Comparison of ENCODE assay signal across 9 mouse cellular contexts in the genomic region with DNA sequence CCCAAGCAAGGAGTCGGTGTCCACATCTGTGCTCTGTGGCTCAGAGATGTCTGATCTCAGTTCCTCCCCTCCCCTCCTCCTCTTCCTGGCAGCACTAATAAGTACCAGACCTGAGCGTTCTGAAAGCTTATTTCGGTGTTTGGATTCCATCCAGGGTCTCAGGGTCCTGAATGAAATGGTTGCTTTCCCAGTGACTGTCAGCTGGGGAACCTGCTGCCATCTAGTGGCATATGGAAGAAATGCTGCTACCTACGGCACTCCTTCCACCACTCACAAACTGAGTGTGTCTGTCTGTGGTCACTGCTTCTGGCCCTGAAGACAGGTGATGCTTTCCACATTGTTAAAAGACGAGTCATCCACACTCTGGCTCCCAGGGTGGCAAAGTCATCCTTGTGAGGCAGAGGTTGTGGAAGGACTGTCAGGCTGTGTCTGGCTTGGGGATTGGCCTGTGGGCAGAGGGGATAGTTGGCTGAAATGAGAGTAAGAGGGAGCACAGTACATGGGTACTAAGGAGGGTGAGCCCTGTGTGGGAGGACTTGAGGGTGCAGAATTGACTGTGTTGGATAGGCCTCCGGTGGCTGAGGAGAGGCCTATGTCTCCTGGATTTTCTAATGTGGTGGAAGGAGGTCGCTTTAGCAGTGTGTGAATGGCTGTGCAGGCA. TPM values are rescaled to one million over a fixed set of nuclear protein-coding genes. Genes with fewer than 3 reads are reported as not detected.
DNase-seq lines count a peak whose midpoint lies in the region; ATAC-seq and TF ChIP-seq lines count a peak whose summit lies in the region.
"Had no signal": no experiment of that assay in that cellular context is flagged by ENCODE, and none has a peak within 500 bp of the region (broad histone marks: within the 10 kb centered on the region; RNA-seq: fewer than 3 reads in every experiment).

No protein-coding gene starts in this region.

- peak overlapping the region; percentile 6; the same call in 1 of the 2 replicates for H3K9ac ChIP-seq in embryonic facial prominence, embryonic 13.5 days
- 0 out of 2 replicates have a peak overlapping the region, but pooled peaks have one; percentile 13 for H3K9ac ChIP-seq in heart, embryonic 11.5 days (ENCODE audit: low read depth, low read length)
- H3K9ac ChIP-seq in liver, postnatal 0 days (replicated peaks), result no peak overlapping the region
- H3K9ac ChIP-seq: liver, embryonic 13.5 days had no signal

- H3K9me3 ChIP-seq in embryonic facial prominence, embryonic 13.5 days, result no peaks in the 10 kb centered on the region
- H3K9me3 ChIP-seq in heart, embryonic 11.5 days (replicated peaks; ENCODE audit: control insufficient read depth, low read length), result no peaks in the 10 kb centered on the region
- H3K9me3 ChIP-seq in liver, postnatal 0 days (ENCODE audit: low read length), result no peaks in the 10 kb centered on the region
- H3K9me3 ChIP-seq: liver, embryonic 13.5 days had no signal

- H3K4me2 ChIP-seq in embryonic facial prominence, embryonic 13.5 days, result peak overlapping the region; percentile 42; the same call in 1 of the 2 replicates
- no peak overlapping the region for H3K4me2 ChIP-seq in heart, embryonic 11.5 days
- H3K4me2 ChIP-seq in liver, postnatal 0 days (ENCODE audit: low read depth, low read length), result no peak overlapping the region
- H3K4me2 ChIP-seq: liver, embryonic 13.5 days had no signal

- no peaks in the 10 kb centered on the region for H3K36me3 ChIP-seq in embryonic facial prominence, embryonic 13.5 days
- H3K36me3 ChIP-seq in heart, embryonic 11.5 days (ENCODE audit: control insufficient read depth, insufficient read depth, low read length), result no peaks in the 10 kb centered on the region
- H3K36me3 ChIP-seq in liver, postnatal 0 days (replicated peaks; ENCODE audit: insufficient read depth, low read length), result no peaks in the 10 kb centered on the region
- H3K36me3 ChIP-seq: liver, embryonic 13.5 days had no signal

- H3K27ac ChIP-seq in bone marrow, adult 2 months (ENCODE audit: control insufficient read depth, insufficient read depth, low read depth, low read length, poor library complexity), result no peak overlapping the region
- H3K27ac ChIP-seq in embryonic facial prominence, embryonic 13.5 days, result peak overlapping the region; percentile 88
- peak overlapping the region; percentile 79 for H3K27ac ChIP-seq in heart, embryonic 11.5 days (ENCODE audit: low read depth, low read length)
- H3K27ac ChIP-seq in liver, postnatal 0 days (ENCODE audit: low read depth), result no peak overlapping the region
- H3K27ac ChIP-seq: liver, embryonic 13.5 days had no signal

- no peak for TF ChIP-seq EP300 in liver, postnatal 0 days (IDR thresholded peaks at IDR 0.05; ENCODE audit: low read depth)

- ATAC-seq in embryonic facial prominence, embryonic 13.5 days (ENCODE audit: insufficient number of reproducible peaks, insufficient read depth, low FRiP score, low TSS enrichment, low read depth), result peak; percentile 76; the same call in 1 of the 2 replicates
- ATAC-seq in heart, embryonic 11.5 days (replicated peaks; ENCODE audit: insufficient number of reproducible peaks, low FRiP score, low TSS enrichment), result peak; percentile 36; the same call in 1 of the 2 replicates
- no peak for ATAC-seq in liver, postnatal 0 days

- no peak overlapping the region for H3K4me3 ChIP-seq in bone marrow, adult 2 months (replicated peaks; ENCODE audit: control insufficient read depth, low read depth, low read length)
- 0 out of 2 replicates have a peak overlapping the region, but pooled peaks have one; percentile 15 for H3K4me3 ChIP-seq in embryonic facial prominence, embryonic 13.5 days
- H3K4me3 ChIP-seq in heart, embryonic 11.5 days (ENCODE audit: low read depth, low read length), result no peak overlapping the region
- no peak overlapping the region for H3K4me3 ChIP-seq in liver, postnatal 0 days (ENCODE audit: low read depth, low read length)
- H3K4me3 ChIP-seq: liver, embryonic 13.5 days had no signal

- WGBS in bone marrow, adult 2 months, result 30% methylated on average over 7 of the region's 7 CpGs
- 25% methylated on average over 7 of the region's 7 CpGs for WGBS in embryonic facial prominence, embryonic 13.5 days
- WGBS in heart, embryonic 11.5 days (ENCODE audit: insufficient replicate concordance), result 20% methylated on average over 7 of the region's 7 CpGs
- WGBS in liver, postnatal 0 days (ENCODE audit: insufficient replicate concordance), result 32% methylated on average over 7 of the region's 7 CpGs

- H3K4me1 ChIP-seq in bone marrow, adult 2 months (ENCODE audit: control insufficient read depth, insufficient read depth, low read length), result no peaks in the 10 kb centered on the region
- peaks cover 17% of the 10 kb centered on the region for H3K4me1 ChIP-seq in embryonic facial prominence, embryonic 13.5 days
- H3K4me1 ChIP-seq in heart, embryonic 11.5 days (ENCODE audit: control insufficient read depth, insufficient read depth, low read length), result peaks cover 31% of the 10 kb centered on the region
- no peaks in the 10 kb centered on the region for H3K4me1 ChIP-seq in liver, postnatal 0 days (ENCODE audit: insufficient read depth)
- H3K4me1 ChIP-seq: liver, embryonic 13.5 days had no signal

- TF ChIP-seq CTCF in bone marrow, adult 2 months (IDR thresholded peaks at IDR 0.05; ENCODE audit: control insufficient read depth, insufficient read depth, low read length), result peak; percentile 77
- TF ChIP-seq CTCF in liver, postnatal 0 days (IDR thresholded peaks at IDR 0.05; ENCODE audit: low read depth), result peak; percentile 85

- no peak for TF ChIP-seq POLR2A in bone marrow, adult 2 months (IDR thresholded peaks at IDR 0.05; ENCODE audit: borderline replicate concordance, control insufficient read depth, low read depth, low read length)

- DNase-seq in ES-CJ7 (ENCODE audit: low read depth, low spot score), result peak; percentile 77
- peak; percentile 70 for DNase-seq in kidney, adult 9 months
- DNase-seq in liver, postnatal 0 days, result peak; percentile 38
- DNase-seq in retina, embryonic 14.5 days (ENCODE audit: low spot score), result peak; percentile 86
- DNase-seq in urinary bladder, postnatal 36 days (ENCODE audit: low spot score in 2 of 2), result no peak
- DNase-seq: liver, embryonic 13.5 days had no signal

- no peaks in the 10 kb centered on the region for H3K27me3 ChIP-seq in embryonic facial prominence, embryonic 13.5 days
- no peaks in the 10 kb centered on the region for H3K27me3 ChIP-seq in heart, embryonic 11.5 days (ENCODE audit: control insufficient read depth, insufficient read depth, low read length)
- H3K27me3 ChIP-seq in liver, postnatal 0 days (ENCODE audit: insufficient read depth, low read length), result no peaks in the 10 kb centered on the region

RNA-seq across cellular contexts. Expression of a gene that starts 15.1 kb away (rescaled TPM):
- polyA plus RNA-seq in bone marrow, adult 2 months (2011; ENCODE audit: insufficient read depth, insufficient read length, low replicate concordance, missing spikeins), result 2.1 TPM in 1 of 2 replicates, not detected in the other
- 0.22 and 0.45 TPM in 2 replicates for polyA plus RNA-seq in embryonic facial prominence, embryonic 13.5 days (2015; fragmentation: Nextera tagmentation; extraction: Ambion mirVana)
- 0.16 and 0.52 TPM in 2 replicates for polyA plus RNA-seq in heart, embryonic 11.5 days (2014; fragmentation: Nextera tagmentation; extraction: Ambion mirVana)
- not detected in 2 replicates for polyA plus RNA-seq in liver, postnatal 0 days (2015; fragmentation: Nextera tagmentation; extraction: Ambion mirVana)

RNA-seq across cellular contexts. Expression of a gene that starts 21.0 kb away (rescaled TPM):
- 13.6 and 16.9 TPM in 2 replicates for polyA plus RNA-seq in bone marrow, adult 2 months (2011; ENCODE audit: insufficient read depth, insufficient read length, low replicate concordance, missing spikeins)
- polyA plus RNA-seq in embryonic facial prominence, embryonic 13.5 days (2015; fragmentation: Nextera tagmentation; extraction: Ambion mirVana), result 1.7 and 2.5 TPM in 2 replicates
- polyA plus RNA-seq in heart, embryonic 11.5 days (2014; fragmentation: Nextera tagmentation; extraction: Ambion mirVana), result 138 and 139 TPM in 2 replicates
- polyA plus RNA-seq in liver, postnatal 0 days (2015; fragmentation: Nextera tagmentation; extraction: Ambion mirVana), result 0.15 and 6.6 TPM in 2 replicates

Comparison
In these comparisons a context has a peak if more than half of its experiments do, and no peak if none do; other contexts are left out.
1. DNase-seq: peak in ES-CJ7 (single experiment), kidney, adult 9 months (single experiment), liver, postnatal 0 days (single experiment) and retina, embryonic 14.5 days (single experiment); none in urinary bladder, postnatal 36 days (0 of 2).
2. H3K27ac ChIP-seq: peak in embryonic facial prominence, embryonic 13.5 days (single experiment) and heart, embryonic 11.5 days (single experiment); none in bone marrow, adult 2 months (single experiment) and liver, postnatal 0 days (single experiment).